In the genomic region with DNA sequence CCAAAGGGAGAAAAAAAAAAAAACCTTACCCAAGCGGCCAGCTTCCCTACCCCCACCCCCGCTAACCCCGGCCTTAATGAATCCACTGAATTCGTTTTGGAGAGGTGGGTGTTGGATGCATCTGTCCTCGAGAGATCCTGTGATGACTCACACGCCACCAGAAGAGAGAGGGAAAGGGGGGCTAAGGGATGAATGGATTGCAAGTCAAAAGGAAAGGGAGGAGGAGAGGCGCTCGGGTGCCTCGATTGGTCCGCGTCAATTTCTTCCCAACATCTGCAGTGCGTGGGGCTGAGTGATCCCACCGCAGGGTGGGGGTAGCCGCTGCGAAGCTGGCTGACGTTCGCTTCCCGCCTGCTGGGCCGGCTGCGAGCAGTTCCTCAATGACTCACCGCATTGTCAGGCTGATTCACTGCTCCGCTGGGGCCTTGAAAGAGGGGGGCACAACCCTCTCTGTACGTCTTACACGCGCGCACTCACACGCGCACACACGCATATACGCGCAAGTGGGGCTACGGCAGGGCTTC, we compare ENCODE assay signal across 8 mouse cellular contexts. TPM values are rescaled to one million over a fixed set of nuclear protein-coding genes. Genes with fewer than 3 reads are reported as not detected.
DNase-seq lines count a peak whose midpoint lies in the region; TF ChIP-seq lines count a peak whose summit lies in the region.

No protein-coding gene starts in this region.

- peak overlapping the region; percentile 27 for H3K4me3 ChIP-seq in bone marrow, adult 2 months (replicated peaks; ENCODE audit: control insufficient read depth, low read depth, low read length)
- peak overlapping the region; percentile 52 for H3K4me3 ChIP-seq in forebrain, embryonic 10.5 days

- no peaks in the 10 kb centered on the region for H3K4me1 ChIP-seq in bone marrow, adult 2 months (ENCODE audit: control insufficient read depth, insufficient read depth, low read length)
- peaks cover 32% of the 10 kb centered on the region for H3K4me1 ChIP-seq in forebrain, embryonic 10.5 days

- no peaks in the 10 kb centered on the region; the same call in 1 of the 2 replicates for H3K9me3 ChIP-seq in forebrain, embryonic 10.5 days

- intact Hi-C loops in heart, postnatal 10 days (cut with DNase I) = no loop called here

- WGBS in bone marrow, adult 2 months = 1% methylated on average over 32 of the region's 32 CpGs
- WGBS in forebrain, embryonic 10.5 days = 2% methylated on average over 32 of the region's 32 CpGs

- H3K27me3 ChIP-seq in forebrain, embryonic 10.5 days (ENCODE audit: poor library complexity, severe bottlenecking) = peaks cover 18% of the 10 kb centered on the region

- peak; percentile 51 for DNase-seq in gastrocnemius, postnatal 10 days
- no peak for DNase-seq in gastrocnemius, adult 8-10 months (ENCODE audit: low spot score in 2 of 2)
- peak; percentile 55 for DNase-seq in forebrain, embryonic 10.5 days (ENCODE audit: extremely low spot score, low spot score)
- DNase-seq in heart, postnatal 10 days = peak; percentile 70 to 75
- peak; percentile 76 to 77 for DNase-seq in layer of hippocampus, postnatal 36 days
- DNase-seq in lung, postnatal 14 days = peak; percentile 44
- peak; percentile 78 for DNase-seq in retina, postnatal 1 day

- TF ChIP-seq POLR2A in bone marrow, adult 2 months (IDR thresholded peaks at IDR 0.05; ENCODE audit: borderline replicate concordance, control insufficient read depth, low read depth, low read length) = no peak

- H3K27ac ChIP-seq in bone marrow, adult 2 months (ENCODE audit: control insufficient read depth, insufficient read depth, low read depth, low read length, poor library complexity) = no peak overlapping the region; the same call in 1 of the 2 replicates
- peak overlapping the region; percentile 81 for H3K27ac ChIP-seq in forebrain, embryonic 10.5 days

- no peak for TF ChIP-seq CTCF in bone marrow, adult 2 months (IDR thresholded peaks at IDR 0.05; ENCODE audit: control insufficient read depth, insufficient read depth, low read length)

- no peaks in the 10 kb centered on the region for H3K36me3 ChIP-seq in forebrain, embryonic 10.5 days (replicated peaks)

RNA-seq across cellular contexts. Expression of gene BC030867, which starts 3.7 kb away (rescaled TPM):
- 1 to 10 TPM in 1 of 2 experiments, under 1 TPM in 1; 0.99 to 1.2 TPM for total RNA-seq in gastrocnemius, postnatal 10 days (2021)
- not detected for total RNA-seq in gastrocnemius, adult 8-10 months (2022)
- 18.5 and 39.2 TPM in 2 replicates for polyA plus RNA-seq in bone marrow, adult 2 months (2011; ENCODE audit: insufficient read depth, insufficient read length, low replicate concordance, missing spikeins)
- polyA plus RNA-seq in forebrain, embryonic 10.5 days (2016; fragmentation: Nextera tagmentation; extraction: Ambion mirVana) = 27.3 TPM in 2 replicates
- total RNA-seq in heart, postnatal 10 days (2021) = 1 to 10 TPM; 1.7 to 1.8 TPM
- total RNA-seq in layer of hippocampus, postnatal 36 days (2021) = 1 to 10 TPM in 1 of 2 experiments, under 1 TPM in 1; 0.58 to 1.5 TPM

RNA-seq across cellular contexts. Expression of gene Hdac5, which starts 15.0 kb away (rescaled TPM):
- total RNA-seq in gastrocnemius, postnatal 10 days (2021) = 10 to 100 TPM; 68.5 to 86.9 TPM
- total RNA-seq in gastrocnemius, adult 8-10 months (2022) = 10 to 100 TPM; 77.5 to 86.2 (median 83.2) TPM
- 45.9 and 89.1 TPM in 2 replicates for polyA plus RNA-seq in bone marrow, adult 2 months (2011; ENCODE audit: insufficient read depth, insufficient read length, low replicate concordance, missing spikeins)
- polyA plus RNA-seq in forebrain, embryonic 10.5 days (2016; fragmentation: Nextera tagmentation; extraction: Ambion mirVana) = 39.8 and 44.6 TPM in 2 replicates
- 100 to 1,000 TPM; 106 to 139 TPM for total RNA-seq in heart, postnatal 10 days (2021)
- 100 to 1,000 TPM; 227 to 234 TPM for total RNA-seq in layer of hippocampus, postnatal 36 days (2021)

RNA-seq across cellular contexts. Expression of gene Asb16, which starts 23.6 kb away (rescaled TPM):
- total RNA-seq in gastrocnemius, postnatal 10 days (2021) = 10 to 100 TPM; 48.7 to 54.4 TPM
- 10 to 100 TPM; 92.5 to 99.3 (median 93.6) TPM for total RNA-seq in gastrocnemius, adult 8-10 months (2022)
- 0.52 TPM in 1 of 2 replicates, not detected in the other for polyA plus RNA-seq in bone marrow, adult 2 months (2011; ENCODE audit: insufficient read depth, insufficient read length, low replicate concordance, missing spikeins)
- 0.05 and 0.06 TPM in 2 replicates for polyA plus RNA-seq in forebrain, embryonic 10.5 days (2016; fragmentation: Nextera tagmentation; extraction: Ambion mirVana)
- under 1 TPM; 0.52 to 0.69 TPM for total RNA-seq in heart, postnatal 10 days (2021)
- 1 to 10 TPM; 1.0 to 1.2 TPM for total RNA-seq in layer of hippocampus, postnatal 36 days (2021)

RNA-seq across cellular contexts. Expression of gene Tmub2, which starts 39.7 kb away (rescaled TPM):
- 10 to 100 TPM; 15.7 to 18.9 TPM for total RNA-seq in gastrocnemius, postnatal 10 days (2021)
- 10 to 100 TPM; 14.7 to 15.8 (median 15.0) TPM for total RNA-seq in gastrocnemius, adult 8-10 months (2022)
- 20.4 and 36.9 TPM in 2 replicates for polyA plus RNA-seq in bone marrow, adult 2 months (2011; ENCODE audit: insufficient read depth, insufficient read length, low replicate concordance, missing spikeins)
- polyA plus RNA-seq in forebrain, embryonic 10.5 days (2016; fragmentation: Nextera tagmentation; extraction: Ambion mirVana) = 44.9 and 46.0 TPM in 2 replicates
- total RNA-seq in heart, postnatal 10 days (2021) = 10 to 100 TPM; 29.0 to 31.1 TPM
- total RNA-seq in layer of hippocampus, postnatal 36 days (2021) = 10 to 100 TPM; 64.2 to 64.8 TPM

RNA-seq across cellular contexts. Expression of gene Atxn7l3, which starts 51.4 kb away (rescaled TPM):
- 10 to 100 TPM; 20.8 to 25.5 TPM for total RNA-seq in gastrocnemius, postnatal 10 days (2021)
- 10 to 100 TPM in 3 of 4 experiments, 1 to 10 TPM in 1; 9.3 to 14.5 (median 11.1) TPM for total RNA-seq in gastrocnemius, adult 8-10 months (2022)
- 18.3 and 30.4 TPM in 2 replicates for polyA plus RNA-seq in bone marrow, adult 2 months (2011; ENCODE audit: insufficient read depth, insufficient read length, low replicate concordance, missing spikeins)
- 14.1 and 15.6 TPM in 2 replicates for polyA plus RNA-seq in forebrain, embryonic 10.5 days (2016; fragmentation: Nextera tagmentation; extraction: Ambion mirVana)
- 10 to 100 TPM; 34.1 to 38.3 TPM for total RNA-seq in heart, postnatal 10 days (2021)
- 100 to 1,000 TPM; 172 to 173 TPM for total RNA-seq in layer of hippocampus, postnatal 36 days (2021)

Comparison
In these comparisons a context has a peak if more than half of its experiments do, and no peak if none do; other contexts are left out.
1. DNase-seq: peak in gastrocnemius, postnatal 10 days (single experiment), forebrain, embryonic 10.5 days (single experiment), heart, postnatal 10 days (2 of 2), layer of hippocampus, postnatal 36 days (2 of 2), lung, postnatal 14 days (single experiment) and retina, postnatal 1 day (single experiment); none in gastrocnemius, adult 8-10 months (0 of 2).
2. RNA of gene Asb16, which starts 23.6 kb away (total RNA-seq): 92.5 to 99.3 TPM in gastrocnemius, adult 8-10 months and 48.7 to 54.4 TPM in gastrocnemius, postnatal 10 days; 1.0 to 1.2 TPM in layer of hippocampus, postnatal 36 days and 0.52 to 0.69 TPM in heart, postnatal 10 days; every median in the first group is over 10 times any median in the second.